Mouse (Mus musculus) thymus, adult 2 months (tissue): ENCODE results near the gene Gm21972. TPM values are rescaled to one million over a fixed set of nuclear protein-coding genes. Genes with fewer than 3 reads are reported as not detected.

ENCODE experiments used
- DNase-seq: peaks from one replicate; pipeline ENCODE4 v3.0.0; 2021
- H3K27ac ChIP-seq: fragments of 200-500 bp; 2 replicates; pipeline ENCODE4 v1.5.1; 2012; ENCODE audit warnings: low read length, control low read depth; ENCODE audit not compliant: control insufficient read depth, insufficient read depth
- H3K27me3 ChIP-seq: fragments of 200-500 bp; 2 replicates; pipeline ENCODE4 v1.6.1; 2012; ENCODE audit warnings: mild to moderate bottlenecking, low read length, moderate library complexity, mixed read lengths; ENCODE audit not compliant: control insufficient read depth, insufficient read depth
- H3K36me3 ChIP-seq: fragments of 200-500 bp; 2 replicates; pipeline ENCODE4 v1.6.1; 2012; ENCODE audit warnings: mild to moderate bottlenecking, low read length, moderate library complexity; ENCODE audit not compliant: control insufficient read depth, insufficient read depth
- H3K4me1 ChIP-seq: fragments of 200-500 bp; replicated peaks from 2 replicates; pipeline ENCODE4 v1.6.1; 2012; ENCODE audit warnings: low read length; ENCODE audit not compliant: control insufficient read depth, insufficient read depth
- H3K4me3 ChIP-seq: fragments of 200-500 bp; 2 replicates; pipeline ENCODE4 v1.5.1; 2012; ENCODE audit warnings: mild to moderate bottlenecking, low read length, control low read depth, moderate library complexity; ENCODE audit not compliant: control insufficient read depth, insufficient read depth
- CTCF ChIP-seq: fragments of 200-500 bp; IDR thresholded peaks from 2 replicates; pipeline ENCODE4 v1.5.1; 2012; ENCODE audit warnings: mild to moderate bottlenecking, control low read depth, low read length, moderate library complexity, borderline replicate concordance; ENCODE audit not compliant: control insufficient read depth, poor library complexity, insufficient read depth; ENCODE audit errors: extremely low read depth
- POLR2A ChIP-seq: fragments of 200-500 bp; IDR thresholded peaks from 2 replicates; pipeline ENCODE4 v1.6.1; 2012; ENCODE audit warnings: mild to moderate bottlenecking, low read length, control low read depth, moderate library complexity; ENCODE audit not compliant: control insufficient read depth, poor library complexity, insufficient read depth; ENCODE audit errors: extremely low read depth
- WGBS: fragments of 180-500 bp; shearing (Covaris S2); methylation state at CpG from one replicate; pipeline ENCODE4 v1.1.7; 2018; 5-methylcytosine and 5-hydroxymethylcytosine counted together
- polyA plus RNA-seq: library from polyadenylated mRNA; depleted of rRNA; stranded (reverse); fragments of >200 nt; gene quantifications from 2 replicates; pipeline ENCODE4 v1.2.3, GENCODE M21; 2012

The Gm21972 gene
- polyA plus RNA-seq, 1 experiment: not detected

- no peak overlapping the region for H3K27ac ChIP-seq
- no peak overlapping the region for H3K4me3 ChIP-seq
- peaks cover 44% of the 10 kb centered on the region for H3K36me3 ChIP-seq
- H3K4me1 ChIP-seq: no peaks in the 10 kb centered on the region
- H3K27me3 ChIP-seq: no peaks in the 10 kb centered on the region
- 98% methylated on average over 6 of the region's 6 CpGs for WGBS
- TF ChIP-seq CTCF: no peak
- no peak for TF ChIP-seq POLR2A
- DNase-seq: no peak
Observed at GRCm38 (mm10) chr1:86135315-86135714, 1.9 kb downstream of the Gm21972 start.

DNA sequence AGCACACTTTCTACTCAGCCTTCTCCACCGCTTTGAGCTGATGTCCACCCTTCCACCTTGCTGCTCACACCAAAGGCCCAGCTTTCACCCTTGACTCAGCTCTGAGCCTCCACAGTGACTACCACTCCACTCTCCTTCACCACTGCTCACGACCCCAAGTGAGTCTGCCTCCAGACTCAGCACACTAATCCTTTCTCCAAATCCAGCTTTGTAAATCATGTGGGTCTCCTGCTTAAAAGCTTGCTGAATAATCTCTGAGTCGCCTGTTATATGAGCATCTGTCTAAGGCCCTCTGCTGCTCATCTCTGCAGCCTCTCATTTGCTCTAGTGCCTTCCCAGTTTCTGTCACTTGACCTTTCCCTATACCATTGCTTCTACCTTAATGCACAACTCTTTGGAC, 7.6 kb downstream of the Gm21972 start:
- H3K4me1 ChIP-seq: no peaks in the 10 kb centered on the region
- H3K36me3 ChIP-seq: peaks cover 23% of the 10 kb centered on the region
- no peak overlapping the region for H3K4me3 ChIP-seq
- DNase-seq: no peak
- TF ChIP-seq POLR2A (no peak), CTCF (no peak)
- 93% methylated on average over 3 of the region's 3 CpGs for WGBS
- no peak overlapping the region for H3K27ac ChIP-seq
- H3K27me3 ChIP-seq: no peaks in the 10 kb centered on the region

- Histone ChIP-seq H3K36me3 (peaks cover 12% of the 10 kb centered on the region), H3K4me1 (no peaks in the 10 kb centered on the region), H3K27ac (no peak overlapping the region), H3K27me3 (no peaks in the 10 kb centered on the region), H3K4me3 (no peak overlapping the region)
- DNase-seq: no peak
- TF ChIP-seq POLR2A: no peak
- whole genome bisulfite sequencing: 80% methylated on average over 4 of the region's 4 CpGs
Observed at GRCm38 (mm10) chr1:86143165-86143564, 9.7 kb downstream of the Gm21972 start.

DNA sequence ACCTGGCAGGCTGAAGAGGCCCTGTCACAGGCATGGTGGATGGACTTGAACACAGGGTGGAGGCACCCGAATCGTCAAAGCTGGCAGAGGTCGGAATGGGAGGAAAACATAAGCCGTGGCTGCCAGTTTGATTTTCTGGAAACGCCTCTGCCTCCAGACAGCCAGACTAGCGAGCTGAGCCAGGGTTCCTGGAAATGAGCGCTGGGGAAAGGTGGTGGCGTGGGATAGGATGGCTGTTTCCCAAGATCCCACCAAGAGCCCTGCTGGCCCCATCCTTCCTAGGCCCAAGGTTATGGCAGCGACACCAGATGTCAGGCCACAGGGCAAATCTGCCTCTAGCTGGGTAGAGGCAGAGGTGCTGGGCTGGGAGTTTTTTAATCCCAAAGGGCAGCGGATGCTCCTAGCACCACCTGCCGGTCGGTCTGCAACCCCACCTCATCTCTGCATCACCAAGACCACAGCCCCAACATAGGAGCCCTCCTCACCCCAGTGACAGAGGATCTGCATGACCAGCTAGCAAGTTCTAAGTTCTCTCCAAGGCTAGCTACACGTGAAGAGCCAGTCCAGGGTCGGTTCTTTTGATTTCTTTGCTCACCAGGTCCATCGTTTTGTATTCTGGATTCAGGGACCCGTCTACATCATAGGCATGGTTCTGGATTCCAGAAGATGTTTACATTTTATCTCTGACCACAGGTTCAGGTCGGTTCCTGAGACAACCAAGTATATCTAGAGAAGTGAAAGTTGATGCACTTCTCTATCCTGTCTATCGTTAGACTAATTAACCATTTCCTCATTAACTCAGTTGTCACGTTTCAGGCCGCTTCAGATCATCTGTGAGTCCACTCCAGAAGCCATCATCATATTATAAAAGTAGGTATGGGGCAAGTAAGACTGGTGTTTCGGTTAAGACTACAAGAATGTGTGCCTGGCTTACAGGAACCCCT, 10.8 kb downstream of the Gm21972 start:
- TF ChIP-seq POLR2A (no peak), CTCF (no peak)
- H3K27ac ChIP-seq: no peak overlapping the region
- no peaks in the 10 kb centered on the region for H3K4me1 ChIP-seq
- 81% methylated on average over 21 of the region's 21 CpGs for WGBS
- no peak overlapping the region for H3K4me3 ChIP-seq
- DNase-seq: no peak
- peaks cover 2% of the 10 kb centered on the region for H3K36me3 ChIP-seq
- no peaks in the 10 kb centered on the region for H3K27me3 ChIP-seq

DNA sequence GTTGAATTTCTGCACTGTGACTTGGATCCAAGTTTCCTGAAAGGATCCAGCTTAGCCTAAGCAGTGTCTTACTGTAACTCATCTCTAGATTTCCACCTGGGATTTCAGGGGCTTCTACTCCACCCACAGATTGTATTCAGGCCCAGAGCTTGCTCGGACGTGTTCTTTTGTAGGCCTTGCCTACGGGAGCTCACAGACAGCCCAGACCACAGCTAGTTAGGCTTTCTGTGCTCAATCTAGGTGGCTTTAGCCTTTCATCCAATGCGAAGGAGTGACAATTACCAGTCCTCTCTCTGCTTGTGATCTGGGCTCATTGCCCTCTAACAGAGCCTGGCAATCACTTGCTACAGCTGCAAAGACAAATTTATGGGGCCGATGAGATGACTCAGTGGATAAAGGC, 12.9 kb downstream of the Gm21972 start:
- H3K27ac ChIP-seq: no peak overlapping the region
- H3K4me1 ChIP-seq: no peaks in the 10 kb centered on the region
- no peaks in the 10 kb centered on the region for H3K36me3 ChIP-seq
- 95% methylated on average over 5 of the region's 5 CpGs for WGBS
- no peak for DNase-seq
- TF ChIP-seq CTCF (no peak), POLR2A (no peak)
- H3K4me3 ChIP-seq: no peak overlapping the region
- no peaks in the 10 kb centered on the region for H3K27me3 ChIP-seq

DNA sequence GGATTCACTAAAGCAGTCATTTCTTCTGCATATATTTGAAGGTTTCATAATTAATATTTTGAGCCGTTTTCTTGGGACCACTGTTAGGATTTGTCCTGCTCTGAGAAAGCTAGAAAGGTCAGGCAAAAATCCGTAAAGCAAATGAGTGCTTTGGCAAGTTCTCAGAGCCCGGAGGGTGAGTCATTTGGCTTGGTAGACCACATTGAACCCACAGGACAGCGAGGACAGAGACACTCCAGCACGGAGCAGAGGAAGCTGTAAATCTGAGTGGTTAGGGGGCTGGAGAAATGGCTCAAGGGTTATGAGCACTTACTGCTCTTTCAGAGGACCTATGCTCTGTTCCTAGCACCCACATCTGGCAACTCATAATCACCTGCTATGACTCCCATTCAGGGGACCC, 14.1 kb downstream of the Gm21972 start:
- TF ChIP-seq POLR2A: no peak
- TF ChIP-seq CTCF: no peak
- no peak overlapping the region for H3K4me3 ChIP-seq

More for the DNA sequence above, 14.1 kb downstream of the Gm21972 start:
- WGBS: 22% methylated on average over 5 of the region's 5 CpGs
- no peaks in the 10 kb centered on the region for H3K36me3 ChIP-seq
- H3K27ac ChIP-seq: no peak overlapping the region
- no peak for DNase-seq
- no peaks in the 10 kb centered on the region for H3K27me3 ChIP-seq
- no peaks in the 10 kb centered on the region for H3K4me1 ChIP-seq
